Mouse (Mus musculus): ENCODE data around the gene Psmd14.

DNA sequence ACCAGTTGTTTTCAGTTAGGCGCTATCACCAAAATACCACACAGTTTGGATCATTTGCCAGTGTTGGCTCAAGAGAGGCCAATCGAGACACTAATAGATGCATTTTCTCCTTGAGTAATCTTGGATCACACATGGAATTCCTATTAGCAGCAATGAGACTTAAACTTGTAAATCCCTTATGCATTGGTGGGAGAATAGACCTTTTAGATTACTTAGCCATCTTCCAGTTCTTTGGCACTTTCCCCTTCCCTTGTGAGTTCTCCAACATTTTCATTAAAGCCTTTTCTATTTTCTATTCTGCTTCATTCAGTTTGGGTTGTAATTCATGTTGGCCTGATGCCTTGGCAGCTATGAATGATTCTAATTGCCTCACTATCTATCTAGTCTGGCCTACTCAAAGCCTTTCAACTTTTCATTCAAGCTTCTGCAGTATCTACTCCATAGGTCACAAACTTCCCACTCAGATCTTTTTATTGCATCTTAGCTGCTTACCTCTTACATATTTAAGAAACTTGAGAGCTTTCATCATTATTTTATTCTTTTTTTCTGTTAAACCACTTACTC is 125.8 kb downstream of the Psmd14 start:
- TF ChIP-seq CTCF (IDR thresholded peaks at IDR 0.05; ENCODE audit: extremely low read depth, insufficient read depth, insufficient read length, insufficient replicate concordance) (no peak), POLR2A (IDR thresholded peaks at IDR 0.05; ENCODE audit: low read depth, low read length) (no peak)

All from spleen, adult 2 months (tissue).